Mouse (Mus musculus) MEL (cell line): ENCODE data around the gene Lexm. TPM values are rescaled to one million over a fixed set of nuclear protein-coding genes. Genes with fewer than 3 reads are reported as not detected.

Experiments
- DNase-seq: peaks from one replicate; pipeline ENCODE4 v3.0.0; 2011; ENCODE audit warnings: low read depth, low spot score
- H3K27ac ChIP-seq: 2 replicates; pipeline ENCODE4 v1.5.1; 2012; ENCODE audit warnings: low read depth, mild to moderate bottlenecking, control low read depth, low read length, moderate library complexity; ENCODE audit not compliant: control insufficient read depth
- H3K27me3 ChIP-seq, 2 experiments: fragments of 150-350 bp in 1 of 2; sonication (generic) in 1 of 2; 2 replicates each; pipeline ENCODE4 v1.6.1; 2012; ENCODE audit warnings: low read length in 2 of 2, mild to moderate bottlenecking in 2 of 2, improper control_type of control experiment in 1 of 2, moderate library complexity in 1 of 2; ENCODE audit not compliant: insufficient read depth in 2 of 2, control insufficient read depth in 1 of 2
- H3K36me3 ChIP-seq, 2 experiments: 2 replicates each; pipeline ENCODE4 v1.6.1; 2012 to 2014; ENCODE audit warnings: low read length in 2 of 2, improper control_type of control experiment in 1 of 2, inconsistent platforms in 1 of 2, mild to moderate bottlenecking in 1 of 2; ENCODE audit not compliant: insufficient read depth in 2 of 2, control insufficient read depth in 1 of 2
- H3K4me1 ChIP-seq, 2 experiments: fragments of 150-350 bp in 1 of 2; sonication (generic) in 1 of 2; 2 replicates each; pipeline ENCODE4 v1.6.1; 2012; ENCODE audit warnings: low read length in 2 of 2, improper control_type of control experiment in 1 of 2, mild to moderate bottlenecking in 1 of 2; ENCODE audit not compliant: insufficient read depth in 2 of 2, control insufficient read depth in 1 of 2
- H3K4me3 ChIP-seq, 2 experiments: fragments of 150-350 bp in 1 of 2; sonication (generic) in 1 of 2; 2 replicates each; pipeline ENCODE4 v1.5.1; 2012; ENCODE audit warnings: low read depth in 2 of 2, low read length in 2 of 2, mild to moderate bottlenecking in 2 of 2, moderate library complexity in 2 of 2, control low read depth in 1 of 2, improper control_type of control experiment in 1 of 2; ENCODE audit not compliant: control insufficient read depth in 1 of 2, insufficient read depth in 1 of 2
- H3K79me2 ChIP-seq: 2 replicates; pipeline ENCODE4 v1.6.1; 2012; ENCODE audit warnings: mild to moderate bottlenecking, low read length, moderate library complexity; ENCODE audit not compliant: control insufficient read depth, poor library complexity, insufficient read depth
- H3K9ac ChIP-seq: 2 replicates; pipeline ENCODE4 v1.6.1; 2012; ENCODE audit warnings: low read depth, mild to moderate bottlenecking, control low read depth, low read length, moderate library complexity; ENCODE audit not compliant: control insufficient read depth, poor library complexity, severe bottlenecking
- H3K9me3 ChIP-seq: fragments of 150-350 bp; sonication (generic); replicated peaks from 2 replicates; pipeline ENCODE4 v1.6.1; 2012; ENCODE audit warnings: mild to moderate bottlenecking, low read length, improper control_type of control experiment, moderate library complexity; ENCODE audit not compliant: insufficient read depth
- BHLHE40 ChIP-seq: IDR thresholded peaks from 2 replicates; pipeline ENCODE4 v1.6.1; 2012; ENCODE audit warnings: low read depth, mild to moderate bottlenecking, inconsistent platforms, low read length, improper control_type of control experiment, borderline replicate concordance
- CHD2 ChIP-seq: IDR thresholded peaks from 2 replicates; pipeline ENCODE4 v1.6.1; 2011; ENCODE audit warnings: low read length, improper control_type of control experiment
- CTCF ChIP-seq, 3 experiments: IDR thresholded peaks in 2 of 3; conservative IDR thresholded peaks in 1 of 3; 2 replicates each; pipeline ENCODE4 v1.5.1; 2011 to 2012; ENCODE audit warnings: low read length in 3 of 3, low read depth in 2 of 3, mild to moderate bottlenecking in 2 of 3, improper control_type of control experiment in 1 of 3, inconsistent platforms in 1 of 3, mixed read lengths in 1 of 3, moderate library complexity in 1 of 3; ENCODE audit not compliant: control insufficient read depth in 1 of 3, insufficient read depth in 1 of 3, poor library complexity in 1 of 3, severe bottlenecking in 1 of 3
- EP300 ChIP-seq, 2 experiments: IDR thresholded peaks; 2 replicates each; pipeline ENCODE4 v1.6.1; 2011; ENCODE audit warnings: improper control_type of control experiment in 2 of 2, low read length in 2 of 2, low read depth in 1 of 2, mild to moderate bottlenecking in 1 of 2
- GATA1 ChIP-seq: IDR thresholded peaks from 2 replicates; pipeline ENCODE4 v1.6.1; 2011; ENCODE audit warnings: low read depth, low read length, improper control_type of control experiment
- JUND ChIP-seq: IDR thresholded peaks from 2 replicates; pipeline ENCODE4 v1.6.1; 2011; ENCODE audit warnings: low read depth, mild to moderate bottlenecking, improper control_type of control experiment, low read length
- MAX ChIP-seq: IDR thresholded peaks from 2 replicates; pipeline ENCODE4 v1.6.1; 2011; ENCODE audit warnings: low read length, improper control_type of control experiment
- MXI1 ChIP-seq: IDR thresholded peaks from 2 replicates; pipeline ENCODE4 v1.6.1; 2011; ENCODE audit warnings: mild to moderate bottlenecking, low read depth, low read length, improper control_type of control experiment
- MYC ChIP-seq: IDR thresholded peaks from 2 replicates; pipeline ENCODE4 v1.6.1; 2011; ENCODE audit warnings: low read depth, mild to moderate bottlenecking, low read length, improper control_type of control experiment, moderate library complexity
- NELFE ChIP-seq: IDR thresholded peaks from 2 replicates; pipeline ENCODE4 v1.6.1; 2011; ENCODE audit warnings: low read depth, low read length, improper control_type of control experiment
- NRF1 ChIP-seq: IDR thresholded peaks from 2 replicates; pipeline ENCODE4 v1.6.1; 2014; ENCODE audit warnings: low read depth, mild to moderate bottlenecking, inconsistent platforms, low read length, improper control_type of control experiment, moderate library complexity; ENCODE audit not compliant: poor library complexity, insufficient read depth, severe bottlenecking
- POLR2A ChIP-seq, 2 experiments: IDR thresholded peaks; 2 replicates each; pipeline ENCODE4 v1.6.1; 2011 to 2012; ENCODE audit warnings: low read length in 2 of 2, mild to moderate bottlenecking in 2 of 2, control low read depth in 1 of 2, improper control_type of control experiment in 1 of 2, low read depth in 1 of 2, moderate library complexity in 1 of 2; ENCODE audit not compliant: control insufficient read depth in 1 of 2, insufficient read depth in 1 of 2, poor library complexity in 1 of 2
- RAD21 ChIP-seq: IDR thresholded peaks from 2 replicates; pipeline ENCODE4 v1.6.1; 2011; ENCODE audit warnings: mild to moderate bottlenecking, low read depth, low read length, improper control_type of control experiment
- SIN3A ChIP-seq: IDR thresholded peaks from 2 replicates; pipeline ENCODE4 v1.6.1; 2012; ENCODE audit warnings: low read length, improper control_type of control experiment, inconsistent platforms
- TAL1 ChIP-seq: IDR thresholded peaks from 2 replicates; pipeline ENCODE4 v1.6.1; 2012; ENCODE audit warnings: mild to moderate bottlenecking, inconsistent platforms, low read length, moderate library complexity, mixed read lengths
- TCF12 ChIP-seq: IDR thresholded peaks from 2 replicates; pipeline ENCODE4 v1.6.1; 2014; ENCODE audit warnings: low read depth, mild to moderate bottlenecking, inconsistent platforms, low read length, improper control_type of control experiment, moderate library complexity
- UBTF ChIP-seq: IDR thresholded peaks from 2 replicates; pipeline ENCODE4 v1.6.1; 2012; ENCODE audit warnings: low read depth, mild to moderate bottlenecking, inconsistent platforms, low read length, improper control_type of control experiment, moderate library complexity, borderline replicate concordance; ENCODE audit not compliant: insufficient read depth
- USF1 ChIP-seq: IDR thresholded peaks from 2 replicates; pipeline ENCODE4 v1.6.1; 2014; ENCODE audit warnings: low read depth, mild to moderate bottlenecking, inconsistent platforms, low read length, improper control_type of control experiment, moderate library complexity
- ZC3H11A ChIP-seq: IDR thresholded peaks from 2 replicates; pipeline ENCODE4 v1.6.1; 2012; ENCODE audit warnings: low read depth, mild to moderate bottlenecking, inconsistent platforms, low read length, improper control_type of control experiment
- ZKSCAN1 ChIP-seq: IDR thresholded peaks from 2 replicates; pipeline ENCODE4 v1.6.1; 2012; ENCODE audit warnings: low read depth, mild to moderate bottlenecking, inconsistent platforms, low read length, improper control_type of control experiment, moderate library complexity
- ZMIZ1 ChIP-seq: IDR thresholded peaks from 2 replicates; pipeline ENCODE4 v1.6.1; 2012; ENCODE audit warnings: low read depth, mild to moderate bottlenecking, inconsistent platforms, low read length, improper control_type of control experiment, moderate library complexity
- polyA plus RNA-seq, 2 experiments: library from polyadenylated mRNA; stranded (reverse) in 1 of 2; unstranded in 1 of 2; fragments of >175 nt in 1 of 2; fragments of >200 nt in 1 of 2; gene quantifications; 2 replicates each; pipeline versions ENCODE4 v1.2.1 to v1.2.4; 2012; ENCODE audit warnings: low replicate concordance in 2 of 2, low read depth in 1 of 2; ENCODE audit not compliant: insufficient read length in 2 of 2, insufficient read depth in 1 of 2, missing spikeins in 1 of 2
- total RNA-seq: library from RNA; depleted of rRNA; stranded (reverse); fragments of 300-350 nt; gene quantifications from 2 replicates; pipeline ENCODE4 v1.2.3, GENCODE M21; 2012

Gene Lexm
- total and polyA plus RNA-seq, 3 experiments, result 6.1 to 17.5 TPM; not detected in 1

DNA sequence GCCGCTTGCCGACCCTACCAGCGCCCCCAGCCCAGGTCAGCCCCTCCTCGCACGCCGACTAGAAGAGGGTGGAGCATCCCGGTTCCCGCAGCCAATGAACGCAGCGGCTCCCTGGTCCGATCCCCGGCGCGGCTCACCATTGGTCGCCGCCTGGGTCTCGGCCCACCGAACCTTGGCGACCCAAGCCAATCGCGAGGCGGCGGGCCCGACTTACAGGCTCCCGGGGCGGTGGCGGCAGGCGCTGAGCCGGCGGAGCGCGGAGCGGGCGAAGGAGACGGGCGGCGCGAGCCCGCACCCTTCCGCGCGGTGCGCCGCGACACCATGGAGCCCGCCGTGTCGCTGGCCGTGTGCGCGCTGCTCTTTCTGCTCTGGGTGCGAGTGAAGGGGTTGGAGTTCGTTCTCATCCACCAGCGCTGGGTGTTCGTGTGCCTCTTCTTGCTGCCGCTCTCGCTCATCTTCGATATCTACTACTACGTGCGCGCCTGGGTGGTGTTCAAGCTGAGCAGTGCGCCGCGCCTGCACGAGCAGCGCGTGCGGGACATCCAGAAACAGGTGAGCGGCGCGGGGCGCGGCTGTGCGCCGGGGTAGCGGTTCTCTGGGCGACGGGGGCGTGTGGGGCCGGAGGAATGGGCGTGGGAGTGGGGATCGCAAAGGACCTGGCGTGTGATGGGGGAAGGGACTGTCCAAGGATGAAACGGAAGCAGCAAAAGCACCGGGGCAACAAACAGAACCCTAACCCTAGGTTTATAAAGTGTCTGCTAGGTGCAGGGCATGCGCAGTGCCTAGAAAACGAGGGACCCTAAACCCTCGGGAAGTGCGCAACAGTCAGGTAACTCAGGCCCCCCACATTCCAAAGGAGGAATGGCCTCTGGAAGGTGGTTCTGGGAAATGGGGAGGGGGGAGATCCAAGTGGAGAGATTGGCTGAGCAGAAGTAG is 55.9 kb downstream of the Lexm start, which contains the start of gene Dhcr24:
Gene Dhcr24 (plus strand): TSS at position 193 of the 936 bp plus-strand sequence.
- peak within 1 kb of the TSS; percentile 28; the same call in 1 of the 2 replicates for H3K27ac ChIP-seq

DNA sequence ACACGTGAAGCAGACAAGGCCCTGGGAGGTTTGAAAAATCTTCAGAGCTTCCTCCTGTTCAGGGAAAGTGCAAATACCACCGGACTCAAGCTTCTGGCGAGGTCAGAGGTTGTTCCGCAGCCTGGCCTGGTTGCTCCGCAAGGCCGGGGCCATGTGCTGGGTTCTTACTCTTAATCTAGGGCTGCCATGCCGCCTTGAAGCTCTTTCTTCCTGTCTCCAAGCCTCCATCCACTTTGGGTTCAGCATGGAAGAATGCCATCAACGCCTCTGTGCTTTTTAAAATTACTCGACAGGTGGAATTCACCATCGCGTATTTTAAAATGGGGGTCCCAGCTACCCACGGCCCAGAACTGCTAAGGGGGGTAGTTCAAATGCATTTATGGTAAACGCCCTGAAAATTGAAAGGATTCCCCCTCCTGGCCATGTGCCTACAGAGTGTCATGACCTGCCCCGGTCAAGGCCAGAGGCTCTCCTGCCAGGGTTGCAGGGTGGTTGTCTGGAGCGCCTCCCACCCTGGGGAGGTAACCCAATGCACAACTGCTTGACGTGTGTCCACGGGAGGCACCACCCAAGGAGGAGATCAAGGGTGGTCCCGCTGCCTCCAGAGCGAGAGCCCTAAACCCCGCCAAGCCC is 56.7 kb downstream of the Lexm start:
- Histone ChIP-seq H3K79me2 (0 out of 2 replicates have a peak, but pooled peaks cover 3% of the 10 kb centered on the region), H3K27ac (no peak overlapping the region), H3K9ac (peak overlapping the region; percentile 62), H3K4me3 (peak overlapping the region; percentile 70 to 71), H3K36me3 (no peaks in the 10 kb centered on the region), H3K9me3 (no peaks in the 10 kb centered on the region), H3K4me1 (peaks cover 0 to 16% of the 10 kb centered on the region in 2 experiments; a peak in 2 of 4 replicates), H3K27me3 (peaks cover 0 to 2% of the 10 kb centered on the region in 2 experiments; a peak in 1 of 4 replicates)
- no peak for DNase-seq
- no peak for TF ChIP-seq MAX
- TF ChIP-seq SIN3A, result no peak
- peak; percentile 17; the same call in 1 of the 2 replicates for TF ChIP-seq NELFE
- TF ChIP-seq MYC, result 0 out of 2 replicates have a peak, but pooled peaks have one; percentile 57
- no peak for TF ChIP-seq EP300 (IDR thresholded peaks at IDR 0.05; ENCODE audit: low read depth in 1 of 2, low read length in 2 of 2)
- no peak for TF ChIP-seq USF1

More for the DNA sequence above, 55.9 kb downstream of the Lexm start, which contains the start of gene Dhcr24:
- Histone ChIP-seq H3K79me2 (0 out of 2 replicates have a peak, but pooled peaks cover 3% of the 10 kb centered on the region), H3K9me3 (no peaks in the 10 kb centered on the region)
- no peak for TF ChIP-seq JUND
- TF ChIP-seq USF1, result no peak
- TF ChIP-seq ZMIZ1, result peak; percentile 83
- TF ChIP-seq TAL1, result no peak
- TF ChIP-seq SIN3A, result 0 out of 2 replicates have a peak, but pooled peaks have one; percentile 13
- TF ChIP-seq POLR2A (IDR thresholded peaks at IDR 0.05; ENCODE audit: control insufficient read depth in 1 of 2, insufficient read depth in 1 of 2, low read depth in 1 of 2, low read length in 2 of 2, poor library complexity in 1 of 2), result peak; percentile 81 to 84
- TF ChIP-seq UBTF, result peak; percentile 81; the same call in 1 of the 2 replicates
- no peak for TF ChIP-seq ZC3H11A
- no peak for TF ChIP-seq BHLHE40
- no peak for TF ChIP-seq ZKSCAN1
- no peak for TF ChIP-seq CHD2
- peak; percentile 62; the same call in 1 of the 2 replicates for TF ChIP-seq MXI1
- TF ChIP-seq GATA1, result no peak
- TF ChIP-seq NELFE, result peak; percentile 73
- no peak for TF ChIP-seq RAD21
- no peak for TF ChIP-seq CTCF (IDR thresholded peaks at IDR 0.05 in 2 of 3, conservative IDR thresholded peaks at IDR 0.05 in 1 of 3; ENCODE audit: control insufficient read depth in 1 of 3, insufficient read depth in 1 of 3, low read depth in 2 of 3, low read length in 3 of 3, poor library complexity in 1 of 3, severe bottlenecking in 1 of 3)
- peak; percentile 64 for TF ChIP-seq NRF1
- TF ChIP-seq TCF12, result peak; percentile 20; the same call in 1 of the 2 replicates
- TF ChIP-seq, all 39 proteins: peak for 8
- Histone ChIP-seq H3K27me3 (no peaks in the 10 kb centered on the region), H3K9ac (peak within 1 kb of the TSS; percentile 76), H3K36me3 (no peaks in the 10 kb centered on the region; a peak in 1 of 4 replicates), H3K4me3 (peak within 1 kb of the TSS; percentile 82 to 94), H3K4me1 (peaks cover 0 to 16% of the 10 kb centered on the region in 2 experiments; a peak in 2 of 4 replicates)
- peak; percentile 94 for DNase-seq
